Mouse (Mus musculus) embryonic facial prominence, embryonic 14.5 days (tissue): ENCODE measurements around the gene Mesp2. TPM values are rescaled to one million over a fixed set of nuclear protein-coding genes. Genes with fewer than 3 reads are reported as not detected.
A peak's percentile ranks its signal among the peaks of the same experiment; 100 is the strongest.

Experiments
- ATAC-seq: fragments of 200-750 bp; cut with Nextera tagmentation; 2 replicates; pipeline ENCODE4 v1.8.0; 2017; ENCODE audit warnings: low read depth, moderate number of reproducible peaks, moderate TSS enrichment
- DNase-seq: peaks from one replicate; pipeline ENCODE4 v3.0.0-alpha.2; 2015; ENCODE audit warnings: low spot score
- H3K27ac ChIP-seq: fragments of 300-500 bp; sonication (generic); replicated peaks from 2 replicates; pipeline ENCODE4 v1.5.1; 2014; ENCODE audit warnings: low read depth, mild to moderate bottlenecking, low read length, moderate library complexity
- H3K27me3 ChIP-seq: fragments of 300-500 bp; sonication (generic); replicated peaks from 2 replicates; pipeline ENCODE4 v1.6.1; 2014; ENCODE audit warnings: low read length; ENCODE audit not compliant: control insufficient read depth, insufficient read depth
- H3K36me3 ChIP-seq: fragments of 300-500 bp; sonication (generic); 2 replicates; pipeline ENCODE4 v1.6.1; 2014; ENCODE audit warnings: low read length, mixed read lengths; ENCODE audit not compliant: control insufficient read depth, insufficient read depth
- H3K4me1 ChIP-seq: fragments of 300-500 bp; sonication (generic); 2 replicates; pipeline ENCODE4 v1.6.1; 2014; ENCODE audit warnings: antibody characterized with exemption, low read length; ENCODE audit not compliant: control insufficient read depth, insufficient read depth
- H3K4me2 ChIP-seq: fragments of 300-500 bp; sonication (generic); 2 replicates; pipeline ENCODE4 v1.6.1; 2014; ENCODE audit warnings: low read depth, mild to moderate bottlenecking, low read length, moderate library complexity, mixed read lengths
- H3K4me3 ChIP-seq: fragments of 300-500 bp; sonication (generic); 2 replicates; pipeline ENCODE4 v1.5.1; 2014; ENCODE audit warnings: low read depth, mild to moderate bottlenecking, low read length
- H3K9ac ChIP-seq: fragments of 300-500 bp; sonication (generic); 2 replicates; pipeline ENCODE4 v1.6.1; 2014; ENCODE audit warnings: low read depth, mild to moderate bottlenecking, low read length, moderate library complexity, mixed read lengths
- H3K9me3 ChIP-seq: fragments of 300-500 bp; sonication (generic); 2 replicates; pipeline ENCODE4 v1.6.1; 2016; ENCODE audit warnings: low read length; ENCODE audit not compliant: control insufficient read depth
- WGBS: fragments of 180-500 bp; shearing (Covaris S2); extraction: QIAGEN DNeasy Blood & Tissue Kit; methylation state at CpG from one replicate; pipeline ENCODE4 v1.1.7; 2014; 5-methylcytosine and 5-hydroxymethylcytosine counted together
- polyA plus RNA-seq: library from polyadenylated mRNA; unstranded; fragments of >200 nt; fragmentation: Nextera tagmentation; extraction: Ambion mirVana; gene quantifications from 2 replicates; pipeline ENCODE4 v1.2.1, GENCODE M21; 2014

Gene Mesp2
- polyA plus RNA-seq, 1 experiment from 2014 or later: 0.72 TPM

GRCm38 (mm10) chr7:79799506-79799905 lies 11.0 kb upstream of the Mesp2 start:
- Histone ChIP-seq H3K27ac (no peak overlapping the region), H3K9me3 (no peaks in the 10 kb centered on the region), H3K4me1 (no peaks in the 10 kb centered on the region), H3K4me3 (no peak overlapping the region), H3K4me2 (no peak overlapping the region), H3K36me3 (no peaks in the 10 kb centered on the region), H3K9ac (no peak overlapping the region), H3K27me3 (no peaks in the 10 kb centered on the region)
- no peak for DNase-seq
- no peak for ATAC-seq
- WGBS: 67% methylated on average over 6 of the region's 6 CpGs

- Histone ChIP-seq H3K36me3 (no peaks in the 10 kb centered on the region), H3K27ac (no peak overlapping the region), H3K4me2 (no peak overlapping the region), H3K4me1 (no peaks in the 10 kb centered on the region), H3K27me3 (no peaks in the 10 kb centered on the region), H3K9me3 (no peaks in the 10 kb centered on the region), H3K4me3 (no peak overlapping the region), H3K9ac (no peak overlapping the region)
- ATAC-seq (no peak), DNase-seq (no peak)
- 76% methylated on average over 4 of the region's 4 CpGs for WGBS
Observed at GRCm38 (mm10) chr7:79800336-79800735, 10.2 kb upstream of the Mesp2 start.

DNA sequence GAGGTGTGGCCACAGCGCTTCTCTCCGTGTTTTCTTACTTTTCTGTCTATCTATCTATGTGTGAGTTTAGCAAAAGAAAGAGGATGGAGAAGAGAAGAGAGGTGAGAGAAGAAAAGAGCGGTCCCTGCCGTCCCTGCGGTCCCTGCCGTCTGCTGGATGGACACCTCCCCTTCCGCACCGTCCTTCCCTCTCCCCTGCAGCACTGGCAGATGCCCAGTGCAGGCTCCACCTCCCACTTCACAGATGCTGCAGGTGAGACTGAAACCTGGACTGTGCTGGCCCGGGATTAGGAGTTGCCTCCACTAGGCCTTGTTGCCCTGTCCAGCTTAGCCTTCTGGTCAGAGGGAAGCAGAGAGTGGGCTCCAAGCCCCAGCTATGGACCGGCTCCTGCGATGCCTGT lies 9.1 kb upstream of the Mesp2 start:
- ATAC-seq: no peak
- WGBS: 70% methylated on average over 11 of the region's 11 CpGs
- H3K4me3 ChIP-seq: no peak overlapping the region

DNA sequence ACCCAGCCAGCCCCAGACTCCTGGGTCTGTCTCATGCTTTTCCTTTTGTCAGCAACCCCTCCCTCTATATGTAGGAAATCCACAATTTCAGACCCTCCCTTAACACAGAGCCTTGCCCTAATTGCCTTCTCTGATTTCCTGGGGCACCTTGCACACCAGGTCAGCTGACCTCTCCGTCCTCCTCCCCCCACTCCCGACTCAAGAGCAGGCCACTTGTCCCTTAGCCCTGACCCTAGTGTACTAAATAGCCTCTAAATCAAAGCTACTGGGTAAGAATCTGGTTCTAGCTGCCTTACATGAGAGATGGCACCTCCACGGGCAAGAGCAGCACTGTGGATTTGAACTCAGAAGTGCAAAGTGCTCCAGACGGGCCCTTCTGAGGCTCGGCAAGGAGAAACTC lies 8.5 kb upstream of the Mesp2 start:
- Histone ChIP-seq H3K4me2 (no peak overlapping the region), H3K36me3 (no peaks in the 10 kb centered on the region), H3K9me3 (no peaks in the 10 kb centered on the region), H3K9ac (no peak overlapping the region), H3K4me1 (no peaks in the 10 kb centered on the region), H3K4me3 (no peak overlapping the region), H3K27ac (no peak overlapping the region), H3K27me3 (no peaks in the 10 kb centered on the region)
- DNase-seq: no peak
- no peak for ATAC-seq
- WGBS: 55% methylated on average over 5 of the region's 5 CpGs

More for the DNA sequence above, 9.1 kb upstream of the Mesp2 start:
- no peaks in the 10 kb centered on the region for H3K9me3 ChIP-seq
- H3K36me3 ChIP-seq: no peaks in the 10 kb centered on the region
- DNase-seq: no peak
- H3K9ac ChIP-seq: no peak overlapping the region
- no peaks in the 10 kb centered on the region for H3K4me1 ChIP-seq
- H3K27ac ChIP-seq: no peak overlapping the region
- H3K4me2 ChIP-seq: no peak overlapping the region
- no peaks in the 10 kb centered on the region for H3K27me3 ChIP-seq

- no peaks in the 10 kb centered on the region for H3K36me3 ChIP-seq
- no peaks in the 10 kb centered on the region for H3K4me1 ChIP-seq
- WGBS: 38% methylated on average over 2 of the region's 2 CpGs
- H3K27ac ChIP-seq: no peak overlapping the region
- DNase-seq: peak; percentile 63
- 0 out of 2 replicates have a peak, but pooled peaks have one; percentile 11 for ATAC-seq
- no peak overlapping the region for H3K4me3 ChIP-seq
- no peaks in the 10 kb centered on the region for H3K9me3 ChIP-seq
- H3K27me3 ChIP-seq: no peaks in the 10 kb centered on the region
- H3K4me2 ChIP-seq: no peak overlapping the region
- H3K9ac ChIP-seq: no peak overlapping the region
Observed at GRCm38 (mm10) chr7:79803887-79804286, 6.6 kb upstream of the Mesp2 start.

GRCm38 (mm10) chr7:79808561-79808960 lies 2.0 kb upstream of the Mesp2 start:
- Histone ChIP-seq H3K4me1 (no peaks in the 10 kb centered on the region), H3K4me2 (no peak overlapping the region), H3K27ac (no peak overlapping the region), H3K9me3 (no peaks in the 10 kb centered on the region), H3K9ac (no peak overlapping the region), H3K4me3 (no peak overlapping the region), H3K27me3 (peaks cover 17% of the 10 kb centered on the region), H3K36me3 (no peaks in the 10 kb centered on the region)
- DNase-seq (no peak), ATAC-seq (no peak)
- 80% methylated on average over 7 of the region's 7 CpGs for WGBS

DNA sequence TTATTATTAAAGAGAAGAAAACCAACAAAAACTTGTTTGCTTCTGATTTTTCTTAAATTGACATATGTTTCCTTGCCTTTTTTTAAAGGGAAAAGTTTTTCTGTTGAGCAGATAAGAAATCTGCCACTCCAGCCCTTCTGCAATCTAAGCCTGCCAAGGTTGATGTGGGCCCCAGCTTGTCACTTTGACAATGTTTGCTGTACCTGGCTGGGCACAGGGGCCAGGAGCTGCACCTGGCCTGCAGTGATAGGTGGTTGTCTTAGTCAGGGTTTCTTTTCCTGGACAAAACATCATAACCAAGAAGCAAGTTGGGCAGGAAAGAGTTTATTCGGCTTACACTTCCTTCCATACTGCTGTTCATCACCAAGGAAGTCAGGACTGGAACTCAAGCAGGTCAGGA lies 2.9 kb downstream of the Mesp2 start:
- DNase-seq (no peak), ATAC-seq (no peak)
- H3K36me3 ChIP-seq: no peaks in the 10 kb centered on the region
- H3K9ac ChIP-seq: no peak overlapping the region
- no peaks in the 10 kb centered on the region for H3K9me3 ChIP-seq
- peaks cover 17% of the 10 kb centered on the region for H3K27me3 ChIP-seq
- 82% methylated on average over 1 of the region's 1 CpGs for WGBS
- H3K4me2 ChIP-seq: no peak overlapping the region
- H3K4me3 ChIP-seq: no peak overlapping the region
- no peak overlapping the region for H3K27ac ChIP-seq
- H3K4me1 ChIP-seq: 0 out of 2 replicates have a peak, but pooled peaks cover 2% of the 10 kb centered on the region

GRCm38 (mm10) chr7:79818321-79818720 lies 7.8 kb downstream of the Mesp2 start:
- Histone ChIP-seq H3K9me3 (no peaks in the 10 kb centered on the region), H3K36me3 (no peaks in the 10 kb centered on the region), H3K4me2 (no peak overlapping the region), H3K27me3 (no peaks in the 10 kb centered on the region), H3K4me1 (peaks cover 5% of the 10 kb centered on the region; the same call in 1 of the 2 replicates), H3K9ac (no peak overlapping the region), H3K4me3 (no peak overlapping the region), H3K27ac (no peak overlapping the region)
- ATAC-seq (no peak), DNase-seq (no peak)
- WGBS: 5% methylated on average over 6 of the region's 6 CpGs

DNA sequence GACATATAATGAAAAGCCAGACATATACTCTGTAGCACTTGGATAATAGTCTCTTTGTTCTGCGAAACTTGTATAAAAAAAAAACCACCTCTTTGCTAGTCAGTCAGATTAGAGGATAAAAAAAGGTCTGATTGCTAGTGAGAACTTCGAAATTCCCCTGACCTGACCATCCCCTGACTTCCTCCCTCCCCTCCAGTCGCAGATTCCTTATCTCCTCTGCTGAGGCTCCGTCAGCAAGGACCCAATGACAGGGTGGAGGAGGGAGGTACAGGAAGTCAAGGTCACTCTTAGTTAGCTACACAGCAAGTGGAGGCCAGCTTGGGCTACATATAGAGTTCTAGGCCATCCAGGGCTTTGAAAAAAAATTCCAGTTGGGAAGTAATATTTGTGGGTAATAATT lies 9.0 kb downstream of the Mesp2 start:
- DNase-seq: no peak
- 39% methylated on average over 4 of the region's 4 CpGs for WGBS

More for the DNA sequence above, 9.0 kb downstream of the Mesp2 start:
- peaks cover 2% of the 10 kb centered on the region; the same call in 1 of the 2 replicates for H3K9me3 ChIP-seq
- peaks cover 4% of the 10 kb centered on the region; the same call in 1 of the 2 replicates for H3K36me3 ChIP-seq
- no peak for ATAC-seq
- H3K4me1 ChIP-seq: peaks cover 5% of the 10 kb centered on the region; the same call in 1 of the 2 replicates
- H3K27ac ChIP-seq: no peak overlapping the region
- no peak overlapping the region for H3K4me3 ChIP-seq
- H3K27me3 ChIP-seq: no peaks in the 10 kb centered on the region
- no peak overlapping the region for H3K9ac ChIP-seq
- no peak overlapping the region for H3K4me2 ChIP-seq
